Mouse (Mus musculus): ENCODE measurements around the gene Trmt2a. TPM values are rescaled to one million over a fixed set of nuclear protein-coding genes. Genes with fewer than 3 reads are reported as not detected.
"Not testable (repeated sequence)": the region's sequence is repeated elsewhere in the genome, so short reads cannot be mapped to it uniquely, and the experiment has no call there.

Trmt2a gene
- total and polyA plus RNA-seq, 3 experiments, result 72.5 to 107 (median 91.4) TPM

DNA sequence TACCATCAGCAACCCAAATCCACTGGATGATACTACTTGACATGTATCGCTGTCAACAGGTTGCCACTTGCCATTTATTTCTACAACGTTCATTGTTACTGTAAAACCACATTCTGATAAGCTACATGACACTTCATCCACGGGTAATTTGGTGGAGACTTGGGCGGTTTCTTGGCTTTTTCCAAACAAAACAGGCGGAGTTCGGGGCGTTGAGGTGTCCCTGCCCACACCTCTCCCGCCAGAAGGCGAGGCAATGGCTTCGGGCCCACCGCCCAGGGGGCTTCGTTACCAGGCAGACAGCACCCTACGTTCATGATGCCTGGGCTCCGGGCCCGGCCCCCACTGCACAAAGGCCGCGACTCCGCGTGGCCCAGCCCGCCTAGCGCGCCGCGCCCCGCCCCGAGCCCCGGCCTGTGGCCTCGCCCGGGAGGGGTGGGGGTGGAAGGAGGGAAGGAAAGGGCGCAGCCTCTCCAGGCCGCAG, 40.1 kb downstream of the Trmt2a start:
- ATAC-seq (ENCODE audit: extremely low read depth, insufficient number of reproducible peaks, low FRiP score, poor library complexity, severe bottlenecking), result no peak
- peak; percentile 80 for DNase-seq (ENCODE audit: low spot score)
- Histone ChIP-seq H3K27me3 (ENCODE audit: insufficient read depth, low read length) (no peaks in the 10 kb centered on the region), H3K4me1 (ENCODE audit: insufficient read depth, low read depth, low read length) (peaks cover 42% of the 10 kb centered on the region), H3K4me3 (ENCODE audit: low read depth, low read length) (peak overlapping the region; percentile 90), H3K9me3 (replicated peaks) (no peaks in the 10 kb centered on the region), H3K36me3 (replicated peaks) (peaks cover 45% of the 10 kb centered on the region)
- no peak for TF ChIP-seq POLR2AphosphoS5 (IDR thresholded peaks at IDR 0.05; ENCODE audit: insufficient replicate concordance, low read depth, low read length)
- no peak for TF ChIP-seq CTCF (IDR thresholded peaks at IDR 0.05; ENCODE audit: low read depth, low read length)

- no peak for TF ChIP-seq POLR2AphosphoS5 (IDR thresholded peaks at IDR 0.05; ENCODE audit: insufficient replicate concordance, low read depth, low read length)
- TF ChIP-seq TAL1 (conservative IDR thresholded peaks at IDR 0.05; ENCODE audit: low read depth, low read length), result no peak
- no peak for TF ChIP-seq GATA1 (IDR thresholded peaks at IDR 0.05; ENCODE audit: borderline replicate concordance, low read length)
- no peak for TF ChIP-seq CTCF (IDR thresholded peaks at IDR 0.05; ENCODE audit: low read depth, low read length)
- no peak for TF ChIP-seq GATA2 (IDR thresholded peaks at IDR 0.05; ENCODE audit: borderline replicate concordance, low read depth, low read length)
- DNase-seq (ENCODE audit: low spot score), result peak; percentile 99
These were observed 40.6 kb downstream of the Trmt2a start, which contains the start of gene Dgcr8 for GRCm38 (mm10) chr16:18289067-18289588. TSS of gene Dgcr8 (minus strand) at chr16:18289246.

GRCm38 (mm10) chr16:18289614-18290013, 41.1 kb downstream of the Trmt2a start:
- H3K9me3 ChIP-seq (replicated peaks); ATAC-seq (ENCODE audit: extremely low read depth, insufficient number of reproducible peaks, low FRiP score, poor library complexity, severe bottlenecking); DNase-seq (ENCODE audit: low spot score); H3K27me3 ChIP-seq (ENCODE audit: insufficient read depth, low read length): not testable (repeated sequence)
- Histone ChIP-seq H3K36me3 (replicated peaks) (peaks cover 35% of the 10 kb centered on the region), H3K4me3 (ENCODE audit: low read depth, low read length) (peak overlapping the region; percentile 90), H3K4me1 (ENCODE audit: insufficient read depth, low read depth, low read length) (peaks cover 37% of the 10 kb centered on the region)

More at GRCm38 (mm10) chr16:18289067-18289588, 40.6 kb downstream of the Trmt2a start, which contains the start of gene Dgcr8:
- peak within 1 kb of the TSS; percentile 90 for H3K4me3 ChIP-seq (ENCODE audit: low read depth, low read length)
- ATAC-seq (ENCODE audit: extremely low read depth, insufficient number of reproducible peaks, low FRiP score, poor library complexity, severe bottlenecking), result peak; percentile 83
- no peaks in the 10 kb centered on the region for H3K27me3 ChIP-seq (ENCODE audit: insufficient read depth, low read length)
- no peaks in the 10 kb centered on the region for H3K9me3 ChIP-seq (replicated peaks)
- H3K4me1 ChIP-seq (ENCODE audit: insufficient read depth, low read depth, low read length), result peaks cover 37% of the 10 kb centered on the region
- peaks cover 39% of the 10 kb centered on the region for H3K36me3 ChIP-seq (replicated peaks)

Other genes starting within 250 kb of the Trmt2a start
- 18.4 and 22.4 TPM in 2 replicates for gene Dgcr6, start 195.8 kb upstream of the Trmt2a start, total RNA-seq (2014; fragmentation: Nextera tagmentation)
- gene Dgcr6, start 195.8 kb upstream of the Trmt2a start, total RNA-seq (2017), result 14.1 and 19.6 TPM in 2 replicates
- gene Dgcr6, start 195.8 kb upstream of the Trmt2a start, polyA plus RNA-seq (2012), result 20.4 and 23.8 TPM in 2 replicates
- gene Prodh, start 158.5 kb upstream of the Trmt2a start, total RNA-seq (2014; fragmentation: Nextera tagmentation), result 2.0 and 8.1 TPM in 2 replicates
- 12.5 and 14.5 TPM in 2 replicates for gene Prodh, start 158.5 kb upstream of the Trmt2a start, total RNA-seq (2017)
- 14.9 and 17.1 TPM in 2 replicates for gene Prodh, start 158.5 kb upstream of the Trmt2a start, polyA plus RNA-seq (2012)
- gene Rtn4r, start 121.0 kb upstream of the Trmt2a start, total RNA-seq (2014; fragmentation: Nextera tagmentation), result not detected in 2 replicates
- 0.11 and 0.23 TPM in 2 replicates for gene Rtn4r, start 121.0 kb upstream of the Trmt2a start, total RNA-seq (2017)
- gene Rtn4r, start 121.0 kb upstream of the Trmt2a start, polyA plus RNA-seq (2012), result not detected in 2 replicates
- not detected in 2 replicates for gene Ccdc188, start 30.8 kb upstream of the Trmt2a start, total RNA-seq (2014; fragmentation: Nextera tagmentation)
- not detected in 2 replicates for gene Ccdc188, start 30.8 kb upstream of the Trmt2a start, total RNA-seq (2017)
- not detected in 2 replicates for gene Ccdc188, start 30.8 kb upstream of the Trmt2a start, polyA plus RNA-seq (2012)
- gene Zdhhc8, start 13.5 kb upstream of the Trmt2a start, total RNA-seq (2014; fragmentation: Nextera tagmentation), result 0.45 and 1.5 TPM in 2 replicates
- gene Zdhhc8, start 13.5 kb upstream of the Trmt2a start, total RNA-seq (2017), result 0.46 and 0.71 TPM in 2 replicates
- 4.7 and 5.7 TPM in 2 replicates for gene Zdhhc8, start 13.5 kb upstream of the Trmt2a start, polyA plus RNA-seq (2012)
- gene Ranbp1, start 53 bp downstream of the Trmt2a start, total RNA-seq (2014; fragmentation: Nextera tagmentation), result 543 and 645 TPM in 2 replicates
- 405 and 431 TPM in 2 replicates for gene Ranbp1, start 53 bp downstream of the Trmt2a start, total RNA-seq (2017)
- gene Ranbp1, start 53 bp downstream of the Trmt2a start, polyA plus RNA-seq (2012), result 1,262 and 1,589 TPM in 2 replicates
- not detected in 2 replicates for gene Gm49776, start 9.6 kb downstream of the Trmt2a start, total RNA-seq (2014; fragmentation: Nextera tagmentation)
- gene Gm49776, start 9.6 kb downstream of the Trmt2a start, total RNA-seq (2017), result 0.35 TPM in 1 of 2 replicates, not detected in the other
- not detected in 2 replicates for gene Gm49776, start 9.6 kb downstream of the Trmt2a start, polyA plus RNA-seq (2012)
- 52.8 and 52.9 TPM in 2 replicates for gene Dgcr8, start 40.6 kb downstream of the Trmt2a start, total RNA-seq (2014; fragmentation: Nextera tagmentation)
- gene Dgcr8, start 40.6 kb downstream of the Trmt2a start, total RNA-seq (2017), result 45.9 and 52.7 TPM in 2 replicates
- gene Dgcr8, start 40.6 kb downstream of the Trmt2a start, polyA plus RNA-seq (2012), result 5.9 and 9.8 TPM in 2 replicates
- gene Tango2, start 99.4 kb downstream of the Trmt2a start, total RNA-seq (2014; fragmentation: Nextera tagmentation), result 87.0 and 88.7 TPM in 2 replicates
- 40.7 and 47.9 TPM in 2 replicates for gene Tango2, start 99.4 kb downstream of the Trmt2a start, total RNA-seq (2017)
- gene Tango2, start 99.4 kb downstream of the Trmt2a start, polyA plus RNA-seq (2012), result 37.3 and 42.8 TPM in 2 replicates
- 53.7 and 64.0 TPM in 2 replicates for gene Arvcf, start 99.5 kb downstream of the Trmt2a start, total RNA-seq (2014; fragmentation: Nextera tagmentation)
- 188 and 239 TPM in 2 replicates for gene Arvcf, start 99.5 kb downstream of the Trmt2a start, total RNA-seq (2017)
- gene Arvcf, start 99.5 kb downstream of the Trmt2a start, polyA plus RNA-seq (2012), result 137 and 154 TPM in 2 replicates
- gene Txnrd2, start 177.7 kb downstream of the Trmt2a start, total RNA-seq (2014; fragmentation: Nextera tagmentation), result 25.3 and 50.3 TPM in 2 replicates
- gene Txnrd2, start 177.7 kb downstream of the Trmt2a start, total RNA-seq (2017), result 12.8 and 18.3 TPM in 2 replicates
- 16.4 and 18.5 TPM in 2 replicates for gene Txnrd2, start 177.7 kb downstream of the Trmt2a start, polyA plus RNA-seq (2012)
- 51.1 and 59.0 TPM in 2 replicates for gene Comt, start 178.2 kb downstream of the Trmt2a start, total RNA-seq (2014; fragmentation: Nextera tagmentation)
- 36.7 and 53.7 TPM in 2 replicates for gene Comt, start 178.2 kb downstream of the Trmt2a start, total RNA-seq (2017)
- gene Comt, start 178.2 kb downstream of the Trmt2a start, polyA plus RNA-seq (2012), result 25.2 and 47.5 TPM in 2 replicates

All from G1E (cell line).